Mouse (Mus musculus): ENCODE measurements around the gene Cfap45. TPM values are rescaled to one million over a fixed set of nuclear protein-coding genes. Genes with fewer than 3 reads are reported as not detected.

The Cfap45 gene
- polyA plus RNA-seq, 1 experiment from 2014 or later = 4.6 TPM

GRCm38 (mm10) chr1:172593321-172593720, 72.7 kb downstream of the Cfap45 start:
- no peaks in the 10 kb centered on the region for H3K36me3 ChIP-seq (ENCODE audit: control insufficient read depth, insufficient read depth, low read length)
- TF ChIP-seq CTCF (IDR thresholded peaks at IDR 0.05; ENCODE audit: low read depth) = no peak
- TF ChIP-seq EP300 (optimal IDR thresholded peaks at IDR 0.05) = no peak
- H3K4me2 ChIP-seq (replicated peaks; ENCODE audit: low read depth) = no peak overlapping the region
- WGBS = 63% methylated on average over 3 of the region's 3 CpGs
- H3K27ac ChIP-seq (replicated peaks) = no peak overlapping the region
- H3K4me3 ChIP-seq (ENCODE audit: low read depth, low read length) = no peak overlapping the region
- no peak for ATAC-seq (ENCODE audit: low FRiP score, low TSS enrichment)
- no peaks in the 10 kb centered on the region for H3K9me3 ChIP-seq (ENCODE audit: control insufficient read depth, low read length)
- no peaks in the 10 kb centered on the region for H3K27me3 ChIP-seq (ENCODE audit: control insufficient read depth, insufficient read depth, low read length)
- no peaks in the 10 kb centered on the region for H3K4me1 ChIP-seq (replicated peaks; ENCODE audit: control insufficient read depth, insufficient read depth)
- no peak overlapping the region for H3K9ac ChIP-seq (ENCODE audit: low read length)
- DNase-seq (ENCODE audit: low spot score) = no peak

- H3K36me3 ChIP-seq (ENCODE audit: control insufficient read depth, insufficient read depth, low read length) = no peaks in the 10 kb centered on the region
- H3K27me3 ChIP-seq (ENCODE audit: control insufficient read depth, insufficient read depth, low read length) = no peaks in the 10 kb centered on the region
- TF ChIP-seq EP300 (optimal IDR thresholded peaks at IDR 0.05) = no peak
- TF ChIP-seq CTCF (IDR thresholded peaks at IDR 0.05; ENCODE audit: low read depth) = no peak
- DNase-seq (ENCODE audit: low spot score) = no peak
- no peak overlapping the region for H3K4me3 ChIP-seq (ENCODE audit: low read depth, low read length)
- H3K4me2 ChIP-seq (replicated peaks; ENCODE audit: low read depth) = no peak overlapping the region
- no peak overlapping the region for H3K9ac ChIP-seq (ENCODE audit: low read length)
- no peaks in the 10 kb centered on the region for H3K9me3 ChIP-seq (ENCODE audit: control insufficient read depth, low read length)
- H3K27ac ChIP-seq (replicated peaks) = no peak overlapping the region
- no peaks in the 10 kb centered on the region for H3K4me1 ChIP-seq (replicated peaks; ENCODE audit: control insufficient read depth, insufficient read depth)
- 79% methylated on average over 2 of the region's 2 CpGs for WGBS
- ATAC-seq (ENCODE audit: low FRiP score, low TSS enrichment) = no peak
These were observed 73.4 kb downstream of the Cfap45 start for GRCm38 (mm10) chr1:172593956-172594355.

GRCm38 (mm10) chr1:172594495-172594894, 73.9 kb downstream of the Cfap45 start:
- Histone ChIP-seq H3K4me2 (replicated peaks; ENCODE audit: low read depth) (no peak overlapping the region), H3K27me3 (ENCODE audit: control insufficient read depth, insufficient read depth, low read length) (no peaks in the 10 kb centered on the region), H3K36me3 (ENCODE audit: control insufficient read depth, insufficient read depth, low read length) (no peaks in the 10 kb centered on the region), H3K4me1 (replicated peaks; ENCODE audit: control insufficient read depth, insufficient read depth) (no peaks in the 10 kb centered on the region), H3K9me3 (ENCODE audit: control insufficient read depth, low read length) (no peaks in the 10 kb centered on the region), H3K9ac (ENCODE audit: low read length) (no peak overlapping the region), H3K27ac (replicated peaks) (no peak overlapping the region), H3K4me3 (ENCODE audit: low read depth, low read length) (no peak overlapping the region)
- DNase-seq (ENCODE audit: low spot score) = peak; percentile 53
- ATAC-seq (ENCODE audit: low FRiP score, low TSS enrichment) = no peak
- TF ChIP-seq EP300 (optimal IDR thresholded peaks at IDR 0.05) (no peak), CTCF (IDR thresholded peaks at IDR 0.05; ENCODE audit: low read depth) (peak; percentile 77)

Other genes starting within 250 kb of the Cfap45 start
- gene Atp1a2, start 222.7 kb upstream of the Cfap45 start, polyA plus RNA-seq (2015; fragmentation: Nextera tagmentation; extraction: Ambion mirVana) = 3.1 and 4.1 TPM in 2 replicates
- 0.07 TPM in 2 replicates for gene Kcnj9, start 191.5 kb upstream of the Cfap45 start, polyA plus RNA-seq (2015; fragmentation: Nextera tagmentation; extraction: Ambion mirVana)
- 0.17 and 0.25 TPM in 2 replicates for gene Kcnj10, start 179.6 kb upstream of the Cfap45 start, polyA plus RNA-seq (2015; fragmentation: Nextera tagmentation; extraction: Ambion mirVana)
- 3.6 and 3.8 TPM in 2 replicates for gene Pigm, start 144.3 kb upstream of the Cfap45 start, polyA plus RNA-seq (2015; fragmentation: Nextera tagmentation; extraction: Ambion mirVana)
- 1.8 TPM in 2 replicates for gene Slamf9, start 45.4 kb upstream of the Cfap45 start, polyA plus RNA-seq (2015; fragmentation: Nextera tagmentation; extraction: Ambion mirVana)
- 16.7 and 19.9 TPM in 2 replicates for gene Igsf9, start 39.0 kb upstream of the Cfap45 start, polyA plus RNA-seq (2015; fragmentation: Nextera tagmentation; extraction: Ambion mirVana)
- 564 and 594 TPM in 2 replicates for gene Tagln2, start 20.8 kb upstream of the Cfap45 start, polyA plus RNA-seq (2015; fragmentation: Nextera tagmentation; extraction: Ambion mirVana)
- gene Vsig8, start 35.1 kb downstream of the Cfap45 start, polyA plus RNA-seq (2015; fragmentation: Nextera tagmentation; extraction: Ambion mirVana) = 19.2 and 22.7 TPM in 2 replicates
- 0.12 TPM in 1 of 2 replicates, not detected in the other for gene Slamf8, start 69.8 kb downstream of the Cfap45 start, polyA plus RNA-seq (2015; fragmentation: Nextera tagmentation; extraction: Ambion mirVana)
- gene Fcrl6, start 81.8 kb downstream of the Cfap45 start, polyA plus RNA-seq (2015; fragmentation: Nextera tagmentation; extraction: Ambion mirVana) = not detected in 2 replicates
- gene Dusp23, start 112.2 kb downstream of the Cfap45 start, polyA plus RNA-seq (2015; fragmentation: Nextera tagmentation; extraction: Ambion mirVana) = 15.5 and 17.1 TPM in 2 replicates
- gene Crp, start 177.3 kb downstream of the Cfap45 start, polyA plus RNA-seq (2015; fragmentation: Nextera tagmentation; extraction: Ambion mirVana) = 0.28 and 0.74 TPM in 2 replicates

All from stomach, postnatal 0 days (tissue).